ENCODE assay signal across 9 mouse cellular contexts in genomic region chr4:139082790-139083564, GRCm38 (mm10). TPM values are rescaled to one million over a fixed set of nuclear protein-coding genes. Genes with fewer than 3 reads are reported as not detected.
DNase-seq lines count a peak whose midpoint lies in the region; ATAC-seq lines count a peak whose summit lies in the region.
"Had no signal": no experiment of that assay in that cellular context is flagged by ENCODE, and none has a peak within 500 bp of the region (broad histone marks: within the 10 kb centered on the region; RNA-seq: fewer than 3 reads in every experiment).

No protein-coding gene starts in this region.

- H3K9ac ChIP-seq in forebrain, embryonic 12.5 days, result 0 out of 2 replicates have a peak overlapping the region, but pooled peaks have one; percentile 14
- 0 out of 2 replicates have a peak overlapping the region, but pooled peaks have one; percentile 43 for H3K9ac ChIP-seq in midbrain, embryonic 12.5 days (replicated peaks)

- H3K4me3 ChIP-seq in forebrain, embryonic 12.5 days (replicated peaks), result 0 out of 2 replicates have a peak overlapping the region, but pooled peaks have one; percentile 13
- peak overlapping the region; percentile 21; the same call in 1 of the 2 replicates for H3K4me3 ChIP-seq in midbrain, embryonic 12.5 days
- H3K4me3 ChIP-seq: myocyte had no signal

- peak; percentile 93 for DNase-seq in left cerebral cortex, postnatal 4 days
- DNase-seq in left cerebral cortex, adult 18-20 months (ENCODE audit: low spot score in 2 of 2), result no peak
- DNase-seq in embryo, embryonic 9.5 days (ENCODE audit: extremely low spot score), result peak; percentile 47
- no peak for DNase-seq in thymus, postnatal 4 days
- DNase-seq in gastrocnemius, postnatal 10 days, result no peak
- no peak for DNase-seq in T-cell, adult 2 months (ENCODE audit: low spot score)

- 23% methylated on average over 11 of the region's 12 CpGs for WGBS in forebrain, embryonic 12.5 days
- WGBS in midbrain, embryonic 12.5 days, result 19% methylated on average over 12 of the region's 12 CpGs

- H3K27ac ChIP-seq in forebrain, embryonic 12.5 days, result peak overlapping the region; percentile 61; the same call in 1 of the 2 replicates
- H3K27ac ChIP-seq in midbrain, embryonic 12.5 days (replicated peaks), result 0 out of 2 replicates have a peak overlapping the region, but pooled peaks have one; percentile 25

- H3K4me2 ChIP-seq in forebrain, embryonic 12.5 days, result peak overlapping the region; percentile 48
- H3K4me2 ChIP-seq in midbrain, embryonic 12.5 days (replicated peaks), result peak overlapping the region; percentile 43

- H3K27me3 ChIP-seq in forebrain, embryonic 12.5 days, result peaks cover 19% of the 10 kb centered on the region
- peaks cover 32% of the 10 kb centered on the region for H3K27me3 ChIP-seq in midbrain, embryonic 12.5 days

- no peaks in the 10 kb centered on the region for H3K36me3 ChIP-seq in forebrain, embryonic 12.5 days (replicated peaks)
- H3K36me3 ChIP-seq in midbrain, embryonic 12.5 days, result no peaks in the 10 kb centered on the region

- intact Hi-C loops in left cerebral cortex, postnatal 4 days (cut with DNase I), result loop anchor here (10.0 kb wide), 2 partner anchors 172 to 202 kb away; no protein-coding TSS in a partner anchor

- no peaks in the 10 kb centered on the region for H3K9me3 ChIP-seq in forebrain, embryonic 12.5 days
- no peaks in the 10 kb centered on the region for H3K9me3 ChIP-seq in midbrain, embryonic 12.5 days

- ATAC-seq in forebrain, embryonic 12.5 days (ENCODE audit: low FRiP score), result peak; percentile 77
- peak; percentile 76 for ATAC-seq in midbrain, embryonic 12.5 days (ENCODE audit: low FRiP score, low read depth)

- H3K4me1 ChIP-seq in forebrain, embryonic 12.5 days, result peaks cover 18% of the 10 kb centered on the region
- H3K4me1 ChIP-seq in midbrain, embryonic 12.5 days, result peaks cover 20% of the 10 kb centered on the region

RNA-seq across cellular contexts. Expression of gene Htr6, which starts 7.6 kb away (rescaled TPM):
- 1 to 10 TPM; 4.1 to 5.1 TPM for total RNA-seq in left cerebral cortex, postnatal 4 days (2021)
- total RNA-seq in left cerebral cortex, adult 18-20 months (2021), result 1 to 10 TPM; 5.7 to 7.6 TPM
- 0.18 TPM in 1 of 2 replicates, not detected in the other for polyA plus RNA-seq in forebrain, embryonic 12.5 days (2016; fragmentation: Nextera tagmentation; extraction: Ambion mirVana)
- not detected in 2 replicates for polyA plus RNA-seq in midbrain, embryonic 12.5 days (2016; fragmentation: Nextera tagmentation; extraction: Ambion mirVana)
- total RNA-seq in gastrocnemius, postnatal 10 days (2021), result not detected

RNA-seq across cellular contexts. Expression of gene Nbl1, which starts 9.8 kb away (rescaled TPM):
- total RNA-seq in left cerebral cortex, postnatal 4 days (2021), result 10 to 100 TPM; 32.8 to 38.3 TPM
- 10 to 100 TPM; 62.6 to 66.6 TPM for total RNA-seq in left cerebral cortex, adult 18-20 months (2021)
- polyA plus RNA-seq in forebrain, embryonic 12.5 days (2016; fragmentation: Nextera tagmentation; extraction: Ambion mirVana), result 22.5 and 26.7 TPM in 2 replicates
- polyA plus RNA-seq in midbrain, embryonic 12.5 days (2016; fragmentation: Nextera tagmentation; extraction: Ambion mirVana), result 26.9 and 40.9 TPM in 2 replicates
- 10 to 100 TPM; 51.0 to 51.1 TPM for total RNA-seq in gastrocnemius, postnatal 10 days (2021)

RNA-seq across cellular contexts. Expression of gene Minos1, which starts 47.9 kb away (rescaled TPM):
- total RNA-seq in left cerebral cortex, postnatal 4 days (2021), result 100 to 1,000 TPM; 184 TPM
- 100 to 1,000 TPM; 198 to 207 TPM for total RNA-seq in left cerebral cortex, adult 18-20 months (2021)
- polyA plus RNA-seq in forebrain, embryonic 12.5 days (2016; fragmentation: Nextera tagmentation; extraction: Ambion mirVana), result 416 and 438 TPM in 2 replicates
- 382 and 402 TPM in 2 replicates for polyA plus RNA-seq in midbrain, embryonic 12.5 days (2016; fragmentation: Nextera tagmentation; extraction: Ambion mirVana)
- total RNA-seq in gastrocnemius, postnatal 10 days (2021), result 100 to 1,000 TPM; 399 to 482 TPM

Comparison
In these comparisons a context has a peak if more than half of its experiments do, and no peak if none do; other contexts are left out.
1. DNase-seq: peak in left cerebral cortex, postnatal 4 days (single experiment) and embryo, embryonic 9.5 days (single experiment); none in left cerebral cortex, adult 18-20 months (0 of 2), thymus, postnatal 4 days (single experiment), gastrocnemius, postnatal 10 days (single experiment) and T-cell, adult 2 months (single experiment).
2. RNA of gene Htr6, which starts 7.6 kb away (total RNA-seq): 5.7 to 7.6 TPM in left cerebral cortex, adult 18-20 months and 4.1 to 5.1 TPM in left cerebral cortex, postnatal 4 days; not detected in gastrocnemius, postnatal 10 days; every median in the first group is over 4 times any median in the second.